Mouse (Mus musculus) left cerebral cortex, postnatal 25 days (tissue): ENCODE measurements around the gene Ptpn11. TPM values are rescaled to one million over a fixed set of nuclear protein-coding genes. Genes with fewer than 3 reads are reported as not detected.

Experiments used
- DNase-seq, 2 experiments: peaks; one replicate each; pipeline ENCODE4 v3.0.0; 2022; ENCODE audit warnings: low spot score in 2 of 2, mixed read lengths in 1 of 2
- intact Hi-C: fragments of 180-260 bp; cut with DNase I; formaldehyde crosslinking; loops from one replicate; pipeline ENCODE4 v1.15.1; 2025
- total RNA-seq, 2 experiments: library from RNA; stranded (reverse); gene quantifications; 2 replicates each; pipeline ENCODE4 v1.2.3; 2021

Ptpn11 gene
- total RNA-seq, 2 experiments from 2014 or later: 91.0 to 91.6 TPM

- intact Hi-C loops: loop anchor here (5.0 kb wide), 1 partner anchor 192 kb away; no protein-coding TSS in a partner anchor
- DNase-seq: no peak
Measured at GRCm38 (mm10) chr5:121144441-121145238, 46.6 kb downstream of the Ptpn11 start.

GRCm38 (mm10) chr5:121142431-121143119 is 48.6 kb downstream of the Ptpn11 start:
- DNase-seq: peak; percentile 39 to 49
- intact Hi-C loops: no loop called here

GRCm38 (mm10) chr5:121140276-121140675 is 50.9 kb downstream of the Ptpn11 start:
- DNase-seq: no peak
- intact Hi-C loops: no loop called here

- intact Hi-C loops: no loop called here
- no peak for DNase-seq
Measured at GRCm38 (mm10) chr5:121137125-121137524, 54.1 kb downstream of the Ptpn11 start.

- no peak for DNase-seq
- intact Hi-C loops: no loop called here
Measured at GRCm38 (mm10) chr5:121131801-121132200, 59.4 kb downstream of the Ptpn11 start.

GRCm38 (mm10) chr5:121129254-121129653 is 61.9 kb downstream of the Ptpn11 start:
- intact Hi-C loops: loop anchor here (5.0 kb wide), 1 partner anchor 177 kb away; no protein-coding TSS in a partner anchor
- DNase-seq: no peak

GRCm38 (mm10) chr5:121126051-121126450 is 65.1 kb downstream of the Ptpn11 start:
- intact Hi-C loops: loop anchor here (5.0 kb wide), 1 partner anchor 174 kb away; no protein-coding TSS in a partner anchor
- no peak for DNase-seq

GRCm38 (mm10) chr5:121125563-121125962 is 65.6 kb downstream of the Ptpn11 start:
- intact Hi-C loops: loop anchor here (2.0 to 5.0 kb wide), 2 partner anchors 119 to 173 kb away; no protein-coding TSS in a partner anchor
- DNase-seq: peak in 1 of 2 experiments; percentile 80

GRCm38 (mm10) chr5:121124208-121125185 is 66.7 kb downstream of the Ptpn11 start:
- DNase-seq: no peak
- intact Hi-C loops: loop anchor here (2.0 to 5.0 kb wide), 2 partner anchors 118 to 172 kb away; no protein-coding TSS in a partner anchor

GRCm38 (mm10) chr5:121123399-121123798 is 67.8 kb downstream of the Ptpn11 start:
- no peak for DNase-seq
- intact Hi-C loops: no loop called here

- intact Hi-C loops: no loop called here
- no peak for DNase-seq
Measured at GRCm38 (mm10) chr5:121122577-121122976, 68.6 kb downstream of the Ptpn11 start.

- DNase-seq: no peak
- intact Hi-C loops: no loop called here
Measured at GRCm38 (mm10) chr5:121122036-121122435, 69.2 kb downstream of the Ptpn11 start.

- peak; percentile 65 to 91 for DNase-seq
- intact Hi-C loops: loop anchor here (1.0 to 2.0 kb wide), 2 partner anchors 100 to 111 kb away; no protein-coding TSS in a partner anchor
Measured at GRCm38 (mm10) chr5:121119331-121120034, 71.7 kb downstream of the Ptpn11 start.

- DNase-seq: no peak
- intact Hi-C loops: loop anchor here (2.0 kb wide), 1 partner anchor 110 kb away; no protein-coding TSS in a partner anchor
Measured at GRCm38 (mm10) chr5:121118345-121118744, 72.9 kb downstream of the Ptpn11 start.

GRCm38 (mm10) chr5:121116941-121117340 is 74.3 kb downstream of the Ptpn11 start:
- peak in 1 of 2 experiments; percentile 46 for DNase-seq
- intact Hi-C loops: no loop called here

GRCm38 (mm10) chr5:121115391-121116157 is 75.6 kb downstream of the Ptpn11 start:
- DNase-seq: peak; percentile 67 to 83
- intact Hi-C loops: loop anchor here (1.0 kb wide), 1 partner anchor 96 kb away; no protein-coding TSS in a partner anchor

GRCm38 (mm10) chr5:121114151-121114550 is 77.0 kb downstream of the Ptpn11 start:
- intact Hi-C loops: no loop called here
- DNase-seq: peak; percentile 59 to 86

GRCm38 (mm10) chr5:121112390-121112789 is 78.8 kb downstream of the Ptpn11 start:
- no peak for DNase-seq
- intact Hi-C loops: no loop called here
